Mouse (Mus musculus) hindbrain, embryonic 14.5 days (tissue): ENCODE results near the gene Tmem74b. TPM values are rescaled to one million over a fixed set of nuclear protein-coding genes. Genes with fewer than 3 reads are reported as not detected.

Experiments used
- ATAC-seq: fragments of 200-750 bp; cut with Nextera tagmentation; 2 replicates; pipeline ENCODE4 v1.8.0; 2017; ENCODE audit warnings: moderate number of reproducible peaks, mild to moderate bottlenecking, moderate TSS enrichment, moderate library complexity; ENCODE audit not compliant: low FRiP score
- DNase-seq: peaks from one replicate; pipeline ENCODE4 v3.0.0-alpha.2; 2015; ENCODE audit warnings: low spot score
- H3K27ac ChIP-seq: fragments of 300-500 bp; sonication (generic); 2 replicates; pipeline ENCODE4 v1.5.1; 2014; ENCODE audit warnings: mild to moderate bottlenecking, moderate library complexity
- H3K27me3 ChIP-seq: fragments of 300-500 bp; sonication (generic); 2 replicates; pipeline ENCODE4 v1.6.1; 2014; ENCODE audit warnings: mild to moderate bottlenecking, low read length, mixed read lengths; ENCODE audit not compliant: control insufficient read depth, insufficient read depth
- H3K36me3 ChIP-seq: fragments of 300-500 bp; sonication (generic); replicated peaks from 2 replicates; pipeline ENCODE4 v1.6.1; 2014; ENCODE audit not compliant: control insufficient read depth, insufficient read depth
- H3K4me1 ChIP-seq: fragments of 300-500 bp; sonication (generic); replicated peaks from 2 replicates; pipeline ENCODE4 v1.6.1; 2014; ENCODE audit warnings: antibody characterized with exemption, low read length, mixed read lengths; ENCODE audit not compliant: control insufficient read depth, insufficient read depth
- H3K4me2 ChIP-seq: fragments of 300-500 bp; sonication (generic); replicated peaks from 2 replicates; pipeline ENCODE4 v1.6.1; 2014; ENCODE audit warnings: mild to moderate bottlenecking, moderate library complexity
- H3K4me3 ChIP-seq: fragments of 300-500 bp; sonication (generic); replicated peaks from 2 replicates; pipeline ENCODE4 v1.5.1; 2014; ENCODE audit warnings: mild to moderate bottlenecking, low read length
- H3K9ac ChIP-seq: fragments of 300-500 bp; sonication (generic); 2 replicates; pipeline ENCODE4 v1.6.1; 2014
- H3K9me3 ChIP-seq: fragments of 300-500 bp; sonication (generic); 2 replicates; pipeline ENCODE4 v1.6.1; 2016; ENCODE audit warnings: low read length; ENCODE audit not compliant: control insufficient read depth
- WGBS: fragments of 180-500 bp; shearing (Covaris S2); extraction: QIAGEN DNeasy Blood & Tissue Kit; methylation state at CpG from one replicate; pipeline ENCODE4 v1.1.7; 2014; 5-methylcytosine and 5-hydroxymethylcytosine counted together
- polyA plus RNA-seq: library from polyadenylated mRNA; unstranded; fragments of >200 nt; fragmentation: Nextera tagmentation; extraction: Ambion mirVana; gene quantifications from 2 replicates; pipeline ENCODE4 v1.2.1, GENCODE M21; 2014

Gene Tmem74b
- polyA plus RNA-seq, 1 experiment from 2014 or later = 25.3 TPM

DNA sequence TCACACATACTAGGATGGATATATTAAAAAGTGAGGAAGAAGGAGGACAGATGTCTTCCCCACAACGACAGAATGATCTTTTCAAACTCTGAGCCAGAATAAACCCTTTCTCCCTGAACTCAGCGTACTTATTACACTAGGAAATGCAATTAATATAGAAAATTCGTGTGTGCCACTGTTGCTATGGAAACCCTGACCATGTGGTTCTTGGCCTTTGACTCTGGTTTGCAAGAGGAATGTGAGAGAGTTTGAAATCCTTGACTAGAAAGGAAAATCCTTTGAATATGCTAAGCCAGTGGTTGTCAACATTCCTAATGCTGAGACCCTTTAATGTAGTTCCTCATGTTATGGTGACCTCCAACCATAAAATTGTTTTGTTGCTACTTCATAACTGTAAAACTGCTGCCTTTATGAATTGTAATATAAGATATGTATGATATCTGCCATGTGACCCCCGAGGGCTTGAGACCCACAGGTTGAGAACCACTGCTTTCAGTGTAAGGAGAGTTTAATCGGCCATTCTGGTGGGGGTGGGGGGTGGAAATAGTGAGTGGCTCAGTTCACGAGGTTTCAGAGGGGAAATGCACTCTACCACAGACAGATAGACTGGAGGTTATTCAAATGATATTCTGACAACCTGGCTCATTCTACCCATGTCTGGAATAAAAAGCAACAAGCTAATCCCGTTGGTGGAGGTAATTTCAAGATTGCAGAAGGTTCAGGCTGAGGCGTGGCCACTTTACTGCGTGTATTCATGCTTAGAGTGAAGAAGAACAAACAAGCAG is 54.7 kb downstream of the Tmem74b start:
- H3K4me2 ChIP-seq = no peak overlapping the region
- 63% methylated on average over 9 of the region's 9 CpGs for WGBS
- ATAC-seq = no peak
- no peak overlapping the region for H3K4me3 ChIP-seq
- H3K36me3 ChIP-seq = no peaks in the 10 kb centered on the region
- DNase-seq = no peak
- H3K4me1 ChIP-seq = no peaks in the 10 kb centered on the region
- no peaks in the 10 kb centered on the region for H3K9me3 ChIP-seq
- H3K27me3 ChIP-seq = no peaks in the 10 kb centered on the region
- no peak overlapping the region for H3K9ac ChIP-seq
- H3K27ac ChIP-seq = no peak overlapping the region

DNA sequence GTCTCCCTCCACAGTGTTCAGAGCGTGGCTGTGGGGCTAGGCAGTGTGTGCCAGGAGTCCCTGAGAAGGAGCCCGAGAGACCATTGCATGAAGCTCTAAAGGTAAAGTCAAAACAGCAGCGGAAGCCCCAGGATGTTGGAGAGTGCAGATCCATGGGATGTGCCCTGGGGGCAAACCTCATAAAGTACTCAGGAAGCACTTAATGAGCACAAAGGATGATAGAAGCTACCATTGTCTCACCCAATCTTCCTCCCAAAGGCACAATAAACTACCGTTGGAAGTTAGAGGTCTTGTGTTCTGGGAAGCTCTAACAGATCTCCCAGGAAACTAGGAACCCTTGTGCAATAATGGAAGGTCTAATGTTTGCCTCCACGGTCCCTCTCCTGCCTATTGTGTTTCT is 55.6 kb downstream of the Tmem74b start:
- DNase-seq = no peak
- Histone ChIP-seq H3K4me3 (no peak overlapping the region), H3K4me1 (no peaks in the 10 kb centered on the region), H3K27ac (no peak overlapping the region), H3K4me2 (no peak overlapping the region), H3K27me3 (no peaks in the 10 kb centered on the region), H3K36me3 (no peaks in the 10 kb centered on the region), H3K9me3 (no peaks in the 10 kb centered on the region), H3K9ac (no peak overlapping the region)
- 77% methylated on average over 5 of the region's 5 CpGs for WGBS
- ATAC-seq = no peak

DNA sequence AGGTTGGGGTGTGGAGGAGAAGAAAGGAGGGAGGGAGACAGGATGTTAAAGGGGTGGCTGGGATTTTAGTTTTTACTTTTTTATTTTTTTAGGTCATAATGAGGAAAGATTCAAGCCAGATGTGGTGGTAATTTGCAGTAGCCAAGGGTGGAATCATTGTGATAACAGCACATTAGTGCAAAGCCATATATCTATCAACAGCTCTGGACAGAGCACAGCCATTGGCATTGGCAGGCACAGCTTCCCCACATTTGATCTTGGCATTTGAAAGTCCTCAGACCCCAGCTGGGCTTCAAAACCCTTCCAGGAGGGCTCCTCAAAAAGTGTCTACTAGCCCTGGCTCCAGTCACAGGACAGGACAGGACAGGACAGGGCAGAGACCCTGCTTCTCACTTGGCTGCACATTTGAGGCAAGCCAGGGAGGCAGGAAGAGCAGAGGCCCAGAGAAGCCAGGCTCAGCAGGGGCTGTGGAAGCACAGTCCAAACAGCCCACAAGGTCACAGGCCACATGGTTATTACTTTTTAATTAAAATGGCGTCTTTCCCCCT is 57.1 kb downstream of the Tmem74b start:
- H3K36me3 ChIP-seq = no peaks in the 10 kb centered on the region
- H3K27me3 ChIP-seq = no peaks in the 10 kb centered on the region
- ATAC-seq = no peak
- no peaks in the 10 kb centered on the region for H3K4me1 ChIP-seq
- no peak for DNase-seq
- no peak overlapping the region for H3K4me3 ChIP-seq
- H3K9me3 ChIP-seq = no peaks in the 10 kb centered on the region
- H3K27ac ChIP-seq = no peak overlapping the region
- H3K9ac ChIP-seq = no peak overlapping the region
- WGBS = 44% methylated on average over 1 of the region's 1 CpGs
- no peak overlapping the region for H3K4me2 ChIP-seq

Other genes starting within 250 kb of the Tmem74b start
- not detected in 2 replicates for gene 4921509C19Rik, start 225.9 kb upstream of the Tmem74b start, polyA plus RNA-seq
- 255 and 261 TPM in 2 replicates for gene Nsfl1c, start 207.8 kb upstream of the Tmem74b start, polyA plus RNA-seq
- gene Fkbp1a, start 159.5 kb upstream of the Tmem74b start, polyA plus RNA-seq = 643 and 689 TPM in 2 replicates
- gene Sdcbp2, start 129.4 kb upstream of the Tmem74b start, polyA plus RNA-seq = 0.55 and 0.83 TPM in 2 replicates
- gene Snph, start 69.4 kb upstream of the Tmem74b start, polyA plus RNA-seq = 24.6 and 25.4 TPM in 2 replicates
- 0.29 and 0.35 TPM in 2 replicates for gene Rad21l, start 33.5 kb upstream of the Tmem74b start, polyA plus RNA-seq
- gene Psmf1, start 42.2 kb downstream of the Tmem74b start, polyA plus RNA-seq = 60.1 and 60.8 TPM in 2 replicates
- 0.17 and 0.55 TPM in 2 replicates for gene Rspo4, start 140.9 kb downstream of the Tmem74b start, polyA plus RNA-seq
- gene Angpt4, start 209.2 kb downstream of the Tmem74b start, polyA plus RNA-seq = 0.08 and 0.31 TPM in 2 replicates